Mouse (Mus musculus) large intestine, adult 2 months (tissue): ENCODE measurements at regions not wholly inside any gene's neighbourhood (a gene's known extent, or its start where the extent isn't known, plus 50 kb on each side); places are given as distances from the start of the nearest gene placed in this dataset.
A peak's percentile ranks its signal among the peaks of the same experiment; 100 is the strongest.
"Not testable (repeated sequence)": the region's sequence is repeated elsewhere in the genome, so short reads cannot be mapped to it uniquely, and the experiment has no call there.

ENCODE experiments used
- DNase-seq: peaks from one replicate; pipeline ENCODE4 v3.0.0-alpha.2; 2012; ENCODE audit warnings: low read depth, low spot score
- WGBS: fragments of 180-500 bp; shearing (Covaris S2); methylation state at CpG from one replicate; pipeline ENCODE4 v1.1.7; 2018; 5-methylcytosine and 5-hydroxymethylcytosine counted together

GRCm38 (mm10) chr16:58136144-58136905 lies 271.9 kb upstream of the Dcbld2 start:
- no peak for DNase-seq
- WGBS: 79% methylated on average over 12 of the region's 12 CpGs

GRCm38 (mm10) chr16:58136979-58137378 lies 271.3 kb upstream of the Dcbld2 start:
- WGBS: 79% methylated on average over 7 of the region's 7 CpGs
- DNase-seq: no peak

GRCm38 (mm10) chr16:58137728-58138279 lies 270.4 kb upstream of the Dcbld2 start:
- no peak for DNase-seq
- WGBS: 74% methylated on average over 4 of the region's 4 CpGs

- no peak for DNase-seq
- WGBS: 52% methylated on average over 6 of the region's 6 CpGs
Measured at GRCm38 (mm10) chr16:58146479-58146878, 261.8 kb upstream of the Dcbld2 start.

- no peak for DNase-seq
- WGBS: 49% methylated on average over 4 of the region's 4 CpGs
Measured at GRCm38 (mm10) chr16:58155538-58155937, 252.7 kb upstream of the Dcbld2 start.

GRCm38 (mm10) chr16:58178744-58179401 lies 229.4 kb upstream of the Dcbld2 start:
- no peak for DNase-seq
- WGBS: 53% methylated on average over 5 of the region's 5 CpGs

GRCm38 (mm10) chr16:58179981-58180380 lies 228.3 kb upstream of the Dcbld2 start:
- DNase-seq: not testable (repeated sequence)

GRCm38 (mm10) chr16:58194619-58195497 lies 213.4 kb upstream of the Dcbld2 start:
- 47% methylated on average over 5 of the region's 5 CpGs for WGBS
- DNase-seq: no peak

GRCm38 (mm10) chr16:58211872-58212271 lies 196.4 kb upstream of the Dcbld2 start:
- DNase-seq: no peak
- 55% methylated on average over 2 of the region's 2 CpGs for WGBS

GRCm38 (mm10) chr16:58234686-58235085 lies 173.6 kb upstream of the Dcbld2 start:
- DNase-seq: no peak

GRCm38 (mm10) chr16:58236857-58237256 lies 171.4 kb upstream of the Dcbld2 start:
- DNase-seq: no peak
- 72% methylated on average over 1 of the region's 1 CpGs for whole genome bisulfite sequencing

- DNase-seq: no peak
- WGBS: 86% methylated on average over 3 of the region's 3 CpGs
Measured at GRCm38 (mm10) chr16:58276281-58276680, 132.0 kb upstream of the Dcbld2 start.

GRCm38 (mm10) chr16:58281474-58281873 lies 126.8 kb upstream of the Dcbld2 start:
- DNase-seq: peak; percentile 7
- WGBS: 13% methylated on average over 3 of the region's 3 CpGs

- WGBS: 76% methylated on average over 3 of the region's 3 CpGs
Measured at GRCm38 (mm10) chr16:58294457-58294856, 113.8 kb upstream of the Dcbld2 start.

GRCm38 (mm10) chr16:58295128-58295527 lies 113.1 kb upstream of the Dcbld2 start:
- 76% methylated on average over 1 of the region's 1 CpGs for WGBS
- DNase-seq: no peak

More at GRCm38 (mm10) chr16:58294457-58294856, 113.8 kb upstream of the Dcbld2 start:
- DNase-seq: no peak

GRCm38 (mm10) chr16:58299495-58299894 lies 108.7 kb upstream of the Dcbld2 start:
- 13% methylated on average over 4 of the region's 4 CpGs for WGBS
- peak; percentile 7 for DNase-seq

- DNase-seq: no peak
Measured at GRCm38 (mm10) chr16:58300098-58300497, 108.1 kb upstream of the Dcbld2 start.

GRCm38 (mm10) chr16:58303555-58303954 lies 104.7 kb upstream of the Dcbld2 start:
- 40% methylated on average over 5 of the region's 5 CpGs for WGBS

More at GRCm38 (mm10) chr16:58300098-58300497, 108.1 kb upstream of the Dcbld2 start:
- WGBS: 84% methylated on average over 6 of the region's 6 CpGs

GRCm38 (mm10) chr16:58316889-58317455 lies 91.3 kb upstream of the Dcbld2 start:
- WGBS: 72% methylated on average over 6 of the region's 6 CpGs
- DNase-seq: no peak

More at GRCm38 (mm10) chr16:58303555-58303954, 104.7 kb upstream of the Dcbld2 start:
- DNase-seq: no peak

- no peak for DNase-seq
- WGBS: 48% methylated on average over 3 of the region's 3 CpGs
Measured at GRCm38 (mm10) chr16:58331087-58331486, 77.2 kb upstream of the Dcbld2 start.
